Mouse (Mus musculus) olfactory bulb, adult 2 months (tissue): ENCODE results near the gene Fgf13.

Experiments
- CTCF ChIP-seq: fragments of 200-500 bp; IDR thresholded peaks from 2 replicates; pipeline ENCODE4 v1.5.1; 2012; ENCODE audit warnings: low read depth, mild to moderate bottlenecking, low read length, moderate library complexity; ENCODE audit not compliant: insufficient read depth
- POLR2A ChIP-seq: fragments of 200-500 bp; IDR thresholded peaks from 2 replicates; pipeline ENCODE4 v1.6.1; 2012; ENCODE audit warnings: mild to moderate bottlenecking, low read depth, low read length, moderate library complexity; ENCODE audit not compliant: insufficient read depth

DNA sequence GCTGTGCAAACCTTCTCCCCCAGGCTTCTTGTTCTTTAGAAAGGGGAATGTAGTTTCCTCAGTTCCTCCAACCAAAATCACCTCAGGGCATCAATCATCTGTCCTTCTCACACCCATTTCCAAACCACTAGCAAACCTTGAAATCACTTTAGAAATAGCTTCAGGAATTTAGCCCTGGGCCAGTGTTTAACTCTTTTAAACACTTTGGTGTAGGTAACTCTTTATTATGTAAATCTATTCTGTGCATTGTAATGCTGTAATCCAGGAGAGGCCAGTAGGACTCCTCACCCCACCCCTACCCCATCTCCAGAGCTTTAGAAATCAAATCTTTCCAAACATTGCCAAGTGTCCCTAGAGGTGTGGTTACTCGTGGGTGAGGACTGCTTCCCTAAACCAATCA, 74.5 kb downstream of the Fgf13 start:
- no peak for TF ChIP-seq CTCF
- TF ChIP-seq POLR2A = no peak
